Mouse (Mus musculus) heart, embryonic 14.5 days (tissue): ENCODE results near the gene Zfp879. TPM values are rescaled to one million over a fixed set of nuclear protein-coding genes. Genes with fewer than 3 reads are reported as not detected.

Source experiments
- ATAC-seq: fragments of 200-750 bp; cut with Nextera tagmentation; 2 replicates; pipeline ENCODE4 v1.8.0; 2017; ENCODE audit warnings: low read depth, moderate TSS enrichment; ENCODE audit not compliant: insufficient number of reproducible peaks, insufficient read depth, low FRiP score
- H3K27ac ChIP-seq, 2 experiments: fragments of 200-500 bp in 1 of 2; fragments of 300-500 bp in 1 of 2; sonication (generic) in 1 of 2; replicated peaks in 1 of 2; 2 replicates each; pipeline ENCODE4 v1.5.1; 2012 to 2014; ENCODE audit warnings: low read depth in 2 of 2, low read length in 2 of 2, control low read depth in 1 of 2, mild to moderate bottlenecking in 1 of 2, mixed read lengths in 1 of 2; ENCODE audit not compliant: control insufficient read depth in 1 of 2, insufficient read depth in 1 of 2
- H3K27me3 ChIP-seq: fragments of 300-500 bp; sonication (generic); 2 replicates; pipeline ENCODE4 v1.6.1; 2014; ENCODE audit warnings: mild to moderate bottlenecking, low read length, control low read depth; ENCODE audit not compliant: control insufficient read depth, insufficient read depth
- H3K36me3 ChIP-seq: fragments of 300-500 bp; sonication (generic); 2 replicates; pipeline ENCODE4 v1.6.1; 2014; ENCODE audit warnings: mild to moderate bottlenecking, control low read depth, low read length, mixed read lengths; ENCODE audit not compliant: control insufficient read depth, insufficient read depth
- H3K4me1 ChIP-seq, 2 experiments: fragments of 200-500 bp in 1 of 2; fragments of 300-500 bp in 1 of 2; sonication (generic) in 1 of 2; 2 replicates each; pipeline ENCODE4 v1.6.1; 2012 to 2014; ENCODE audit warnings: low read length in 2 of 2, control low read depth in 1 of 2, mixed read lengths in 1 of 2; ENCODE audit not compliant: control insufficient read depth in 2 of 2, insufficient read depth in 2 of 2
- H3K4me2 ChIP-seq: fragments of 300-500 bp; sonication (generic); 2 replicates; pipeline ENCODE4 v1.6.1; 2014; ENCODE audit warnings: mild to moderate bottlenecking, low read length
- H3K4me3 ChIP-seq, 2 experiments: fragments of 200-500 bp in 1 of 2; fragments of 300-500 bp in 1 of 2; sonication (generic) in 1 of 2; 2 replicates each; pipeline ENCODE4 v1.5.1; 2012 to 2014; ENCODE audit warnings: low read length in 2 of 2, mild to moderate bottlenecking in 2 of 2, control low read depth in 1 of 2, low read depth in 1 of 2, moderate library complexity in 1 of 2; ENCODE audit not compliant: control insufficient read depth in 1 of 2, insufficient read depth in 1 of 2
- H3K9ac ChIP-seq: fragments of 300-500 bp; sonication (generic); 2 replicates; pipeline ENCODE4 v1.6.1; 2014; ENCODE audit warnings: mild to moderate bottlenecking, low read length
- H3K9me3 ChIP-seq: fragments of 300-500 bp; sonication (generic); 2 replicates; pipeline ENCODE4 v1.6.1; 2016; ENCODE audit warnings: low read length, control low read depth; ENCODE audit not compliant: control insufficient read depth
- WGBS: fragments of 180-500 bp; shearing (Covaris S2); extraction: QIAGEN DNeasy Blood & Tissue Kit; methylation state at CpG from one replicate; pipeline ENCODE4 v1.1.7; 2014; 5-methylcytosine and 5-hydroxymethylcytosine counted together
- polyA plus RNA-seq: library from polyadenylated mRNA; unstranded; fragments of >200 nt; fragmentation: Nextera tagmentation; extraction: Ambion mirVana; gene quantifications from 2 replicates; pipeline ENCODE4 v1.2.1, GENCODE M21; 2014

The Zfp879 gene
- polyA plus RNA-seq, 1 experiment from 2014 or later, result 0.55 TPM

DNA sequence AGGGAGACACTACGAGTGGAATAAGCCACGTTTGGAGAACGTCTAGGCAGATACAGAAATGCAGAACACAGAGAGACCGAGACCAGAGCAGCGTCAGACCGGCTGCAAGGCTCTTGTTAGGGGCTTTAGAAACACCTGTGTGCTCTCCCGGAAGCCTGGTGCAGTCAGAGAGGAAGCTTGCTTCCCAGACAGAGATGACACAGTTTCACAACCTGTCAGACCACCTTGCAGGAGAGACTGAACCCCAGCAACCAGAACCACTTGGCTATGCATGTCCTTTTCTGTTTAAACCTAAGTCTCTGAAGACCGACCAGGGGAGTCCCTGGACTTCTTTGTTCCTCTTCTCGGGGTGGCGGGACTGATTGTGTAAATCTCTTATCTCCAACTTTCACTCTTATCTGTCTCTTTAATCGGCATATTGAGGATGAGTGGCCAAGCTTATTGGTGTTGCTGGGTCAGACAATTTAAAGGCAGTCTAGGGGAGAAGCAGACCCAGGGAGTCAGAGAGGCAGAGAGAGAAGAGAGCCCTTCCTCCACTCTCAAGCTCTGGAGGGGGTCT, 8.9 kb upstream of the Zfp879 start, which contains the start of gene Grm6:
Grm6 (plus strand) TSS at position 509 of the 559 bp plus-strand sequence.
- Histone ChIP-seq H3K27me3 (peaks cover 58% of the 10 kb centered on the region), H3K9ac (peak within 1 kb of the TSS; percentile 41), H3K27ac (no peak within 1 kb of the TSS), H3K9me3 (peaks cover 7% of the 10 kb centered on the region), H3K4me2 (peak within 1 kb of the TSS; percentile 90), H3K36me3 (no peaks in the 10 kb centered on the region), H3K4me3 (peak within 1 kb of the TSS; percentile 39 to 48), H3K4me1 (peaks cover 0 to 22% of the 10 kb centered on the region in 2 experiments; a peak in 3 of 4 replicates)
- ATAC-seq, result no peak
- WGBS, result 3% methylated on average over 11 of the region's 11 CpGs

DNA sequence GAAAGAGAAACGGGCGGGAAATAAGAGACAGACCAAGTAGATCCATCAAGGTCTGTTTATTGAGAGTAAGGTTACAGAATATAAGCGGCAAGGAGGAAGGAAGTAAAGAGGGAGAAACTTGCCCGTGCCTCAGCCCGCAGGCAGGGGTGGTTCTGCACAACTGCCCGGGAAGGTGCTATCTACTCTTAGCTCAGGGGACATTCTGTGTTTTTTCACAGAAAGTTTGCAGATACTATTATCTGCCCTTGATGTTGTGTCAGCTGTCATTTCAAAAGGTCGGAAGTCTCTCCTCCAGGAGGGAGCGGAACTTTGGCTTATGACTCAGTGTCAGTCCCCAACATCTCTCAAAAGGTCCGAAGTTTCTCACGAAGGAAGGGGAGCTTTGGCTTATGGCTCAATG, 8.0 kb upstream of the Zfp879 start:
- Histone ChIP-seq H3K4me2 (peak overlapping the region; percentile 90), H3K36me3 (no peaks in the 10 kb centered on the region), H3K27ac (no peak overlapping the region), H3K4me3 (no peak overlapping the region), H3K27me3 (peaks cover 58% of the 10 kb centered on the region), H3K9ac (no peak overlapping the region), H3K4me1 (peaks cover 0 to 22% of the 10 kb centered on the region in 2 experiments; a peak in 3 of 4 replicates), H3K9me3 (peaks cover 7% of the 10 kb centered on the region)
- ATAC-seq, result no peak
- 6% methylated on average over 10 of the region's 10 CpGs for WGBS

DNA sequence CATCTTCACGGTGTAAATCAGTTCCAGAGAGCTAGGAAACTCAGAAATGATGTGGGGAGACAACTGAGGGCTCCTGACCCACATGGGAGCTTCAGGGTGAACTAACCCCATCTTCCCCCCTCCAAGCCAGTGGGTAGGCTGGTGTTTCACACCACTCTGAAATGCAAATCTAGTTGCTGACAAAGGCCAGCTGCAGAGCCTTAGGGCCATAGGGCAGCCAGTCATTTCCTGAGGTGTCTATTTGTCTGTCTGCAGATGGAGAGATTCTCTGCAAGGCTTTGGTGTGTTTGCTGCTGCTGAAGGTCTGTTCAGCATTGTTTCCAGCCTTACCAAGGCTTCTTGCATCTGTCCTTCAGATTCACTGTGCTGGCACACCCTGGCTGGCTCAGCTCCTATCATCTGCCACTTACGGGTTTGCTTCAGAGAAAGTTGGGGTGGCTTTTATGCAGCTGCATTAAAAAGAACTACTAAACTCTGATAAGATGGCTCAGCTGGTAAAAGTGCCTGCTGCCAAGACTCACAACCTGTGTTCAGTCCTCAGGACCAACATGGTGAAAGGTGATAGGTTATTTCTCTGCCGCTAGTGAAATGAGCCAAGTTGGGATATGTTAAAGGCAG, 7.3 kb upstream of the Zfp879 start:
- WGBS, result 38% methylated on average over 3 of the region's 3 CpGs

DNA sequence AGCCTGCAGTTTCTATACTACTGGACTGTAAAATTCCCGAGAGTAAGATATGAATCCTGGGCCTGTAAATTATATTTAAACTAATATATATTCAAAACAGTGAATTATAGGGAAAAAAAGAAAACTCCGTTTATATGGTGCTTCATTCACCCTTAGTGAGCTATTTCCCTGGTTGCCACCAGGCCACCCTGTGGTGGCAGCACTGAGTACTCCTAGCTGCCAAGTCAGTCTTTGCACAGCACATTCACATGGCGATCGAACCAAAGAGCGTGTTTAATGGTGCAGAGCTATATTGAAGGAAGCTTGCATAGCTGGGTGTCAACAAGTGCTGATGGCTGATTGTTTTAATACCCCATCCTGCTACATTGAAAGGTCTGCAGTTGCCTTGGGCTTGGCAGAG, 5.7 kb upstream of the Zfp879 start:
- Histone ChIP-seq H3K4me3 (no peak overlapping the region), H3K27ac (no peak overlapping the region), H3K36me3 (no peaks in the 10 kb centered on the region), H3K4me2 (no peak overlapping the region), H3K9ac (no peak overlapping the region), H3K27me3 (peaks cover 47% of the 10 kb centered on the region), H3K9me3 (peaks cover 7% of the 10 kb centered on the region), H3K4me1 (peaks cover 0 to 22% of the 10 kb centered on the region in 2 experiments; a peak in 3 of 4 replicates)
- 74% methylated on average over 5 of the region's 5 CpGs for WGBS
- ATAC-seq, result no peak

More for the DNA sequence above, 7.3 kb upstream of the Zfp879 start:
- Histone ChIP-seq H3K27me3 (peaks cover 58% of the 10 kb centered on the region), H3K27ac (no peak overlapping the region), H3K4me2 (peak overlapping the region; percentile 90; the same call in 1 of the 2 replicates), H3K4me1 (peaks cover 0 to 22% of the 10 kb centered on the region in 2 experiments; a peak in 3 of 4 replicates), H3K4me3 (no peak overlapping the region), H3K36me3 (no peaks in the 10 kb centered on the region), H3K9me3 (peaks cover 7% of the 10 kb centered on the region), H3K9ac (no peak overlapping the region)
- ATAC-seq, result no peak

DNA sequence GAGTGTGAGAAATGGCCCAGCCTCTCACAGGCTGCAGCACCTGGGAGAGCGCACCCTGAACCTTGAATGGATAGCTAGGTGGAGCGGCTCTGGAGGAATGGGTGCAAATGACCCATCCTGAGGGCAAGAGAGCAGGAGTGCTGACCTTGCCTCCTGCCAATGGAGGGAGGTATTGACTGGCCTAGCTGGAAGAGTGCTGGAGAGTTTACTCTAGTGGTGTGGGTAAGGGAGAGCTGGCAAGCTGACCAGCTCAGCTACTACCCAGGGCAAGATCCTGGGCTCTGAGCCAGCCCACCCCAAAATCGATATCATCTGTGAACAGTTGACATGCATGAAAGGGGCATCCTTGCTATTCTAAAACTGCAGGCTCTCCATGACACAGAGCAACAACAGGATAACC, 4.6 kb upstream of the Zfp879 start:
- peaks cover 36% of the 10 kb centered on the region for H3K27me3 ChIP-seq
- H3K4me1 ChIP-seq, result peaks cover 0 to 18% of the 10 kb centered on the region in 2 experiments; a peak in 3 of 4 replicates
- no peak overlapping the region for H3K27ac ChIP-seq
- H3K36me3 ChIP-seq, result no peaks in the 10 kb centered on the region
- no peak overlapping the region for H3K4me3 ChIP-seq
- ATAC-seq, result no peak
- H3K9me3 ChIP-seq, result peaks cover 7% of the 10 kb centered on the region
- 82% methylated on average over 3 of the region's 3 CpGs for WGBS
- no peak overlapping the region for H3K9ac ChIP-seq
- H3K4me2 ChIP-seq, result no peak overlapping the region

DNA sequence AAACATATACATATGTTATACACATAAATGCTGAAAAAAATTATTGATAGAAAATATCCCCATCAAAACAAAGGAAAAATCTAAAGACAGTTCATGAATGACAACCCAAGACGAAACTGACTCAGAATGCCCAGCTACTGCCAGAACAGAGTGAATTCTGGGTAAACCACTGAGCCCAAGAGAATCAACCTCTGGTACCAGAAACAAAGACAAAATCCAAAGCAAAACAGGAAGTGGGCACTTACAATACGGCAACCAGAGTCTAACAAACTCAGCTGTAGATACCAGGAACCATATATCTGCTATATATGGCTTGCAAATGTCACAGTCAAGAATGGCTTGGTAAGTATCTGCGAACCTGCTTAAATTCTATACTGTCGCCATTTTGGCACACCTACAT, 5.6 kb downstream of the Zfp879 start:
- H3K36me3 ChIP-seq, result no peaks in the 10 kb centered on the region
- no peak overlapping the region for H3K4me3 ChIP-seq
- H3K27me3 ChIP-seq, result no peaks in the 10 kb centered on the region
- WGBS, result 79% methylated on average over 4 of the region's 4 CpGs
- no peak overlapping the region for H3K9ac ChIP-seq
- no peak overlapping the region for H3K27ac ChIP-seq
- H3K4me1 ChIP-seq, result peaks cover under 1% of the 10 kb centered on the region in 2 experiments; a peak in 1 of 4 replicates
- ATAC-seq, result no peak
- H3K9me3 ChIP-seq, result peaks cover 14% of the 10 kb centered on the region
- no peak overlapping the region for H3K4me2 ChIP-seq

DNA sequence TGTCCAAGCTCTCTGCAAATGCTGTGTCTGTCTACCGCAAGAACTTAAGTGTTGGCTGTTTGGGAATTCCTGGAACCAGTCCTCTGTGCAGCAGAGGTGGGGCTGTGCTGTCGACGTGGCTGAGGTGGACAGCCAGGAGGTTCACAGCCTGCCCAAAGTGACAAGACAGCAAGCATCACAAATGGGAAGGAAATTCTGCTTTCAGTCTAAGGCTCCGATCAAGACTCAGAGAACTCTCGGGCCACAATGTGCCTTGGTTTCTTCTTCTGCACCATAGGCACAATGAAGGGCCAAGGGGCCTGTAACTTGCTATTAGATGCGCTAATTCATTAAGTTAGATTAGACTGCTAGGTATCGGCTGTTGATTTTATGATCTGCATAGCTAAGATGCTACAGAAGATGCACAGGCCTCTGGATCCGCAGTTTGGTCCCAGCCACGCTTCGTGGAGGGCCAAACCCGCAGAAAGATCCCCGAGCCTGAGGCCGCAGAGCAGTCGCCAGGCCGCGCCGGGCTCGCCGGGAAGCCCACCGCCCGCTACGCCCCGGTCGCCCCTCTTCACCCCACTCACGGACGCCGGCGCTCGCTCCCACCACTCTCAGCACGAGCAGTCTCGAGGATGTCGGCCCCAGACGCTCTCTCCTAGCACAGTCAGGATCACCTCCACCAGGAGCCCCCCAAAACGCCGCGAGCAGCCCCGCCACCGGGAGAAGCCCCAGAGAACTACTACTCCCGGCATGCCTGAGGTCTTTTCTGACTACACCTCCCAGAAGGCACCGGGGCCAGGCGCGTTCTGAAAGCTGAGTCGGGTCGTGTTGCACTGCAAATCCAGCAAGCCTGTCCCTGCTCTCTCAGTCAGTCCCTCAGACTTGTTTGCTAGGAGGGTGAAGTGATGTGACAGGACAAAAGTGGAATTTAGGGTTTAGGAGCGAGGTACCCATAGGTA, 14.1 kb downstream of the Zfp879 start, which contains the start of gene Zfp354c:
Zfp354c (minus strand) TSS at position 715 of the 944 bp plus-strand sequence.
- 1% methylated on average over 45 of the region's 45 CpGs for WGBS
- peaks cover 0 to 5% of the 10 kb centered on the region in 2 experiments; a peak in 1 of 4 replicates for H3K4me1 ChIP-seq
- no peaks in the 10 kb centered on the region for H3K27me3 ChIP-seq
- peaks cover 34% of the 10 kb centered on the region for H3K36me3 ChIP-seq
- H3K4me3 ChIP-seq, result peak within 1 kb of the TSS; percentile 79 to 81
- H3K4me2 ChIP-seq, result peak within 1 kb of the TSS; percentile 75
- ATAC-seq, result peak; percentile 83
- peak within 1 kb of the TSS; percentile 87 for H3K9ac ChIP-seq
- peaks cover 2% of the 10 kb centered on the region; the same call in 1 of the 2 replicates for H3K9me3 ChIP-seq
- peak within 1 kb of the TSS in 1 of 2 experiments; percentile 25; a peak in 1 of 4 replicates for H3K27ac ChIP-seq
